Mouse (Mus musculus): Measurements from ENCODE around the gene Gm7876.
"Not testable (repeated sequence)": the region's sequence is repeated elsewhere in the genome, so short reads cannot be mapped to it uniquely, and the experiment has no call there.

Gm7876 gene

GRCm38 (mm10) chr14:4708938-4709337, at the start of gene Gm7876:
Gene Gm7876, plus strand, starts transcription at chr14:4709238.
- DNase-seq: not testable (repeated sequence)

- not testable (repeated sequence) for DNase-seq
These were observed 45.1 kb upstream of the Gm7876 start, which contains the start of gene Gm3239 for GRCm38 (mm10) chr14:4663892-4664291. Gene Gm3239, plus strand, starts transcription at chr14:4664192.

- DNase-seq: not testable (repeated sequence)
These were observed 17.2 kb downstream of the Gm7876 start, which contains the start of gene Gm3252 for GRCm38 (mm10) chr14:4726038-4726880. Gene Gm3252, plus strand, starts transcription at chr14:4726775.

All from lung, postnatal 14 days (tissue).